ENCODE assay signal across 28 mouse cellular contexts in genomic region chr17:58710748-58711478, GRCm38 (mm10).
A peak's percentile ranks its signal among the peaks of the same experiment; 100 is the strongest.
DNase-seq lines count a peak whose midpoint lies in the region; ATAC-seq lines count a peak whose summit lies in the region.
"Had no signal": no experiment of that assay in that cellular context is flagged by ENCODE, and none has a peak within 500 bp of the region (broad histone marks: within the 10 kb centered on the region; RNA-seq: fewer than 3 reads in every experiment).

No protein-coding gene starts in this region.

- no peak overlapping the region for H3K9ac ChIP-seq in midbrain, embryonic 11.5 days (ENCODE audit: low read length)
- H3K9ac ChIP-seq in midbrain, embryonic 12.5 days (replicated peaks) = no peak overlapping the region
- no peak overlapping the region for H3K9ac ChIP-seq in midbrain, embryonic 16.5 days (ENCODE audit: low read depth, low read length)
- H3K9ac ChIP-seq: embryonic facial prominence, embryonic 13.5 days; forebrain, postnatal 0 days; heart, embryonic 15.5 days; hindbrain, embryonic 13.5 days; kidney, embryonic 15.5 days; liver, embryonic 12.5 days; liver, postnatal 0 days; neural tube, embryonic 12.5 days; stomach, embryonic 15.5 days had no signal

- no peaks in the 10 kb centered on the region for H3K4me1 ChIP-seq in midbrain, embryonic 11.5 days (ENCODE audit: control insufficient read depth, insufficient read depth, low read length)
- H3K4me1 ChIP-seq in midbrain, embryonic 10.5 days = peaks cover 6% of the 10 kb centered on the region; the same call in 1 of the 2 replicates
- H3K4me1 ChIP-seq in midbrain, embryonic 12.5 days = no peaks in the 10 kb centered on the region
- 0 out of 2 replicates have a peak, but pooled peaks cover 2% of the 10 kb centered on the region for H3K4me1 ChIP-seq in midbrain, embryonic 16.5 days (ENCODE audit: control insufficient read depth, insufficient read depth, low read length)
- H3K4me1 ChIP-seq: embryonic facial prominence, embryonic 13.5 days; heart, embryonic 15.5 days; hindbrain, embryonic 13.5 days; kidney, embryonic 15.5 days; liver, embryonic 12.5 days; neural tube, embryonic 12.5 days; stomach, embryonic 15.5 days had no signal

- ATAC-seq in midbrain, embryonic 11.5 days (ENCODE audit: low FRiP score) = peak; percentile 69
- peak; percentile 81 for ATAC-seq in midbrain, embryonic 12.5 days (ENCODE audit: low FRiP score, low read depth)
- peak; percentile 89 for ATAC-seq in midbrain, embryonic 16.5 days
- no peak for ATAC-seq in cerebellum, adult (ENCODE audit: insufficient number of reproducible peaks, low FRiP score, low TSS enrichment)
- ATAC-seq: forebrain, postnatal 0 days; liver, embryonic 12.5 days; liver, postnatal 0 days had no signal

- DNase-seq in midbrain, embryonic 11.5 days (ENCODE audit: low spot score, missing footprints) = no peak
- DNase-seq in midbrain, embryonic 10.5 days (ENCODE audit: low spot score) = no peak
- DNase-seq in heart, adult 11 months = no peak
- DNase-seq in thymus, postnatal 36 days = no peak
- DNase-seq: adrenal gland, adult 2 months; B cell, adult 2 months; cerebellum, adult 11 months; cerebellum, adult 9-10 months; cerebellum, postnatal 36 days; forebrain, postnatal 0 days; kidney, adult 18-20 months; kidney, postnatal 25 days; left cerebral cortex, postnatal 4 days; liver, postnatal 0 days; lung, postnatal 36 days; right cerebral cortex, postnatal 25 days had no signal

- H3K27ac ChIP-seq in midbrain, embryonic 11.5 days (ENCODE audit: low read depth, low read length) = no peak overlapping the region
- H3K27ac ChIP-seq in midbrain, embryonic 10.5 days (replicated peaks) = no peak overlapping the region
- H3K27ac ChIP-seq in midbrain, embryonic 12.5 days (replicated peaks) = 0 out of 2 replicates have a peak overlapping the region, but pooled peaks have one; percentile 20
- no peak overlapping the region for H3K27ac ChIP-seq in midbrain, embryonic 16.5 days (ENCODE audit: low read length)
- H3K27ac ChIP-seq: embryonic facial prominence, embryonic 13.5 days; forebrain, embryonic 10.5 days; heart, embryonic 15.5 days; hindbrain, embryonic 13.5 days; kidney, embryonic 15.5 days; layer of hippocampus, adult 2 months; liver, embryonic 12.5 days; neural tube, embryonic 12.5 days; stomach, embryonic 15.5 days had no signal

- H3K9me3 ChIP-seq in midbrain, embryonic 11.5 days (ENCODE audit: control insufficient read depth, low read length) = no peaks in the 10 kb centered on the region
- no peaks in the 10 kb centered on the region for H3K9me3 ChIP-seq in midbrain, embryonic 10.5 days (replicated peaks)
- H3K9me3 ChIP-seq in midbrain, embryonic 12.5 days = no peaks in the 10 kb centered on the region
- H3K9me3 ChIP-seq in midbrain, embryonic 16.5 days (replicated peaks; ENCODE audit: control insufficient read depth, low read length, poor library complexity, severe bottlenecking) = no peaks in the 10 kb centered on the region
- H3K9me3 ChIP-seq: embryonic facial prominence, embryonic 13.5 days; forebrain, embryonic 10.5 days; heart, embryonic 15.5 days; hindbrain, embryonic 13.5 days; kidney, embryonic 15.5 days; liver, embryonic 12.5 days; neural tube, embryonic 12.5 days; stomach, embryonic 15.5 days had no signal

- no peak overlapping the region for H3K4me3 ChIP-seq in midbrain, embryonic 11.5 days (ENCODE audit: low read depth, low read length)
- H3K4me3 ChIP-seq in midbrain, embryonic 10.5 days = no peak overlapping the region
- H3K4me3 ChIP-seq in midbrain, embryonic 12.5 days = no peak overlapping the region
- no peak overlapping the region for H3K4me3 ChIP-seq in midbrain, embryonic 16.5 days (ENCODE audit: low read depth, low read length)
- H3K4me3 ChIP-seq: embryonic facial prominence, embryonic 13.5 days; forebrain, embryonic 10.5 days; heart, embryonic 15.5 days; hindbrain, embryonic 13.5 days; kidney, embryonic 15.5 days; layer of hippocampus, adult 2 months; liver, embryonic 12.5 days; neural tube, embryonic 12.5 days; stomach, embryonic 15.5 days had no signal

- H3K4me2 ChIP-seq in midbrain, embryonic 11.5 days = no peak overlapping the region
- no peak overlapping the region for H3K4me2 ChIP-seq in midbrain, embryonic 12.5 days (replicated peaks)
- H3K4me2 ChIP-seq in midbrain, embryonic 16.5 days (ENCODE audit: low read length) = no peak overlapping the region
- H3K4me2 ChIP-seq: embryonic facial prominence, embryonic 13.5 days; heart, embryonic 15.5 days; hindbrain, embryonic 13.5 days; kidney, embryonic 15.5 days; liver, embryonic 12.5 days; neural tube, embryonic 12.5 days; stomach, embryonic 15.5 days had no signal

- no peaks in the 10 kb centered on the region for H3K36me3 ChIP-seq in midbrain, embryonic 11.5 days (ENCODE audit: control insufficient read depth, insufficient read depth, low read length)
- no peaks in the 10 kb centered on the region for H3K36me3 ChIP-seq in midbrain, embryonic 10.5 days
- H3K36me3 ChIP-seq in midbrain, embryonic 12.5 days = no peaks in the 10 kb centered on the region
- no peaks in the 10 kb centered on the region for H3K36me3 ChIP-seq in midbrain, embryonic 16.5 days (ENCODE audit: control insufficient read depth, insufficient read depth, low read length)
- H3K36me3 ChIP-seq: embryonic facial prominence, embryonic 13.5 days; forebrain, embryonic 10.5 days; heart, embryonic 15.5 days; hindbrain, embryonic 13.5 days; kidney, embryonic 15.5 days; liver, embryonic 12.5 days; neural tube, embryonic 12.5 days; stomach, embryonic 15.5 days had no signal

- no peaks in the 10 kb centered on the region for H3K27me3 ChIP-seq in midbrain, embryonic 11.5 days (ENCODE audit: control insufficient read depth, insufficient read depth, low read length)
- H3K27me3 ChIP-seq in midbrain, embryonic 10.5 days (ENCODE audit: low read depth, poor library complexity, severe bottlenecking) = no peaks in the 10 kb centered on the region
- no peaks in the 10 kb centered on the region for H3K27me3 ChIP-seq in midbrain, embryonic 12.5 days
- H3K27me3 ChIP-seq in midbrain, embryonic 16.5 days (ENCODE audit: control insufficient read depth, insufficient read depth, low read depth, low read length) = no peaks in the 10 kb centered on the region
- H3K27me3 ChIP-seq: embryonic facial prominence, embryonic 13.5 days; heart, embryonic 15.5 days; hindbrain, embryonic 13.5 days; kidney, embryonic 15.5 days; liver, embryonic 12.5 days; neural tube, embryonic 12.5 days; stomach, embryonic 15.5 days had no signal

- 71% methylated on average over 2 of the region's 2 CpGs for WGBS in midbrain, embryonic 11.5 days
- 81% methylated on average over 2 of the region's 2 CpGs for WGBS in midbrain, embryonic 10.5 days
- WGBS in midbrain, embryonic 12.5 days = 69% methylated on average over 2 of the region's 2 CpGs
- 53% methylated on average over 2 of the region's 2 CpGs for WGBS in midbrain, embryonic 16.5 days
